Mouse (Mus musculus) thymus, postnatal 14 days (tissue): ENCODE results near the gene Tnfrsf4.

Experiments used
- DNase-seq: peaks from one replicate; pipeline ENCODE4 v3.0.0; 2021

Gene Tnfrsf4

DNA sequence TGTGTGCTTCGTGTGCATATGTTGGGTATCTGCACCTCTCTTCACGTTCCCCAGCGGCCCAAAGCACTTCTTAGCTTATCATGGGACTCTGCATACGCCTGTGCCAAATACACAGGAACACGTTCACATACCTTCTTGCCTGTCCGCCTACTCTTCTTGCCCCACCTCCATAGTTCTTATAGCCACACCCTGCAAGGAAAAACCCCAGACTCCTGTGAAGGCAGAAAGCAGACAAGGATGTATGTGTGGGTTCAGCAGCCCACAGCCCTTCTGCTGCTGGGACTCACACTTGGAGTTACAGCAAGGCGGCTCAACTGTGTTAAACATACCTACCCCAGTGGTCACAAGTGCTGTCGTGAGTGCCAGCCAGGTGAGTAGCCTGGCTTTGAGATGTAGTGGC lies at the start of gene Tnfrsf4:
Gene Tnfrsf4 (plus strand): TSS at position 207 of the 400 bp plus-strand sequence.
- DNase-seq, result no peak

- DNase-seq, result no peak
Observed at GRCm38 (mm10) chr4:155964396-155964795, 49.2 kb upstream of the Tnfrsf4 start.

DNA sequence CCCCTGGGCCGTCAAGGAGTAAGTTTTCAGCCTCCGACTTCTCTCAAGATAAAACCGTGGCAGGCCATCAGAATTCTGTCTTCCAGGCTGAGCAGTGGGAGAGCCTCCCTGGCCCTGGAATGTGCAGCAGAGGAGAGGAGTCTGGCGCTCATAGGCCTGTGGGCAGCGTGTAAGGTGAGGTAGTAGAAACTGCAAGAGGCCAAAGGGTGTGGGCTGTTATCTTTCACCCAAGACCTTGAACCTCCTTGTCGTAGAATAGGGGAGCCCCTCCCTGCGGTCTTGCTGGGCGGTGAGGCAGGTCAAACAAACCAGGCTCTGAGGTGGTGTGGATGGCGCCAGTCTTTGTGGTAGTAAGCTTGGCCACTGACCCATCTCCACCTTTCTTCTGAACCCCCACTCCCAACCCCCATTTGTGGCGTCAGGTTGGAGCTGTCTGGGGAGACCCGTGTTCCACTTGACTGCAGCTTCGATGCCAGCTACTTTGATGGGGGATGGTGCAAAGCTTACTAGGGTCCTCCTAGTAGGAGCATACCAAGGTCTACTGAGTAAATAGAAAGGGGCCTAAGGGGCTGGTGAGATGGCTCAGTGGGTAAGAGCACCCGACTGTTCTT lies 44.5 kb upstream of the Tnfrsf4 start:
- DNase-seq, result no peak

DNA sequence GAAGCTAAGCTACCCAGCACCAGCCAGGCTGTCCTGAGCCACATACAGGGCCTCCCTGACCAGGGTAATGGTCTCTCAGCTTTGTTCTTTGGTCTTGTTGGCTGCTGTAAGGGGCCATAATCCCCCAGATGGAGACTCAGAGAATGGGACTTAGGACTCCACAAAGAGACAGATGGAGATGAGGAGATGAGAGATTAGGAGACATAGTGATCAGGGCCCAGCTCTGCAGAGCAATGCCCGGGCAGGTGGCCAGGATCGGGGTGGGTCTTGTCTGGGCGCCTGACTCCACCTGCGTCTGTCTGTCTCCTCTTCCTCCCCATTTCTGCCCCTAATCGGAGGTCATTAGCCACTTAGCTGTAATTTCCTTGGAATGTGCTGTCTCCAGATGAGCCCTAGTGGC lies 43.4 kb upstream of the Tnfrsf4 start:
- DNase-seq, result no peak

- no peak for DNase-seq
Observed at GRCm38 (mm10) chr4:155972651-155973050, 41.0 kb upstream of the Tnfrsf4 start.

DNA sequence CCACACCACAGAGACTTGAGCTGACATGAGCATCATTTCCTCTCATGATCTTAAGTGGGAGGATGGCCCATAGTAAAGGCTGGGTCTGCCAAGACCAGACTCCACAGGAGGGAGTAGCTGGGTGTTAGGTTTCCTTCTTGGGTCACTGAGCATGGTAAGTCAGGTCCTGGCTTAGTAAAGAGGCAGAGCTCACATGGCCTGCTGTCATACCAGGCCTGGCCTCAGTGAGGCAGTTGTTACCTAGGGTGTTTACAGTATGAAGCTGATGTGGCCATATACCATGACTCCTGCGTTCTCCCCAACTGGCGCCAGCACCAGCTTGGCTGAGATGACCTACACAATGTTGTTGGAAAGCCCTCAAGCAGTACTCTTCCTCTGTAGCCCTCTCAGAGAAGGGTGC lies 40.4 kb upstream of the Tnfrsf4 start:
- no peak for DNase-seq

DNA sequence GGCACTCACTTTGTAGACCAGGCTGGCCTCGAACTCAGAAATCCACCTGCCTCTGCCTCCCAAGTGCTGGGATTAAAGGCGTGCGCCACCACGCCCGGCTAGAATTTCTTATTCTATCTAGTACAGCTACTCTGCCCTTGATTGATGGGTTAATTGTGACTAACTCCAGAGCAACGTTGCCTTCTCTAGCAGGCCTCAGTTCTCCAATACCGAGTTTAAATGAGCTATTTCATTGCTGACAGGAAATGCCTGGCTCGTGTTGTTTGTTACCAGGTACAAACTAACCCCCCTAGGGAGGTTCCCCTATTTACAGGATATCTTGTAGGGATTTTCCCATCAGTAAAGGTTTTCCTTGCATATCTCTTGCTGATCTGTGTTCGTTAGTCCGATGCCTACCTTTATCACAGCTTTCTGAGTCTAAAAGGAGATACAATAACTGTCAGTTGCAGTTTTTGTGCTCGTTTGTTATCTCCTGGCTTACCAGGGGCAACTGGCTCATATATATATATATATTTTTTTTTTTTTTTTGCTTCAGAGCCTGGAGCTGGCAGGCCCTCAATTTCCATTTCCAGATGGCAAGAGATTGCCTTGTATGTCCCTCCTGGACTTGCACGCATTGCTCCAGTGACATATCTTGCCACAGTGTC lies 32.1 kb upstream of the Tnfrsf4 start:
- no peak for DNase-seq

DNA sequence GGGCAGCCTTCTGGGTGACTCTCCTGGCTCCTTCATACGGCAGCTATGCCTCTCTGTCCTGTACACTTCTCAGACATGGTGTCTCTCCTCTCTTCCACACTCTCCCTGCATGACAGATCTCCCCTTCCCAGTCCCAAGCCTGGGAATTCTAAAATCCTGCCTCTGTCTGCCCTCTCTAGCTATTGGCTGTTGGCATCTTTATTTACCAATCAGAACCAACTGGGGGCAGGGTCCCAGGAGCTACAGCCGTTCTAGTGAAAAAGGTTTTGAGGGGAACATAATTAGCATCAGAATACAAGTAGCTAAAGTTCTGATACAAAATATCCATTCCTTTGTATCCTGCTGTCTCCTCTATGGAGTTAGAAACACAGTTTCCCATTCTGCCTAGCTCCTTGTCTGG lies 29.9 kb upstream of the Tnfrsf4 start:
- no peak for DNase-seq

DNA sequence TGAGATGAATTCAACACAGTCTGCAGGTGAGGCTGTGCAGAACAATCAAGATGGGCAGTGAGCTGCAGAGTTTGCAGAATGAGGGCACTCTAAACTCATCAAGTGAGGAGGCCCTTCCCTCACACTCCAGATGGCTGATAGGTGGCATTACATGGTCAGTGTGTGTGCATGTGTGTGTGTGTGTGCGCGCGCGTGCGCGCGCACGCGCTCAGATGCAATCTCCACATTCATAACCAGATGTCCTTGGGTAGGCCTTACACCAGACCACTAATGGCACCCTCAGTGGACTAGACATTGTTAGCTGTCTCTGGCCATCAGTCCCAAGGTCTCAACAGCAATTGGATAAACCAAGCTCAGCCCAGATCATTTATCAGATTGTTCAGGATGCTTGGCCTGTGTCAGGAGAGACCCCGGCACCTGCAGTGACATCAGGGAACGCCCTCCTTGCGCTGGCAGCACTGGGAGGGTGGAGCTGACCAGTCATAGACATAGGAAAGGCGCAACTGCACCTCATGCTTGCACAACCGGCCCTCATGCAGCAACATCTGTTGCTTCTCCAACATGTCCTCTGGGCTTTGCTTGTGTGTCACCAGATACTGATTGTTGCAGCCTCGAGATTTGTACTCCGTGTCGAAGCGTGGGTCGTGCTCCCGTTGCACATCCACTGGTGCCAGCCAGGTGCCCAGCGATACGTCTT lies 22.3 kb upstream of the Tnfrsf4 start:
- no peak for DNase-seq

DNA sequence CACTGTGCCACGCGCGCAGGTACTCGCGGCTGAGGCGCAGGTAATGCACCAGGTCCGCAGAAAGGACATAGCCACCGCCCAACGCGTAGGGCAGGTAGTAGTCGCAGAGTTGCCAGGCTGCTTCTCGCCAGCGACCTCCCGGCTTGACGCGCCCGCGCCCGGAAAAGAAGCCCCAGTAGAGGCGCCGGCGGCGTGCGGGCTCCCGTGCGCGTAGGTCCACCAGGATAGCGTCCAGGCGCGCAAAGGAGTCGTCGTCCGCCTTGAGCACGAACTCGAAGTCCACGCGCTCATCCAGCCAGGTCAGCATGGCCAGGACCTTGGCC lies 21.8 kb upstream of the Tnfrsf4 start:
- DNase-seq, result no peak

DNA sequence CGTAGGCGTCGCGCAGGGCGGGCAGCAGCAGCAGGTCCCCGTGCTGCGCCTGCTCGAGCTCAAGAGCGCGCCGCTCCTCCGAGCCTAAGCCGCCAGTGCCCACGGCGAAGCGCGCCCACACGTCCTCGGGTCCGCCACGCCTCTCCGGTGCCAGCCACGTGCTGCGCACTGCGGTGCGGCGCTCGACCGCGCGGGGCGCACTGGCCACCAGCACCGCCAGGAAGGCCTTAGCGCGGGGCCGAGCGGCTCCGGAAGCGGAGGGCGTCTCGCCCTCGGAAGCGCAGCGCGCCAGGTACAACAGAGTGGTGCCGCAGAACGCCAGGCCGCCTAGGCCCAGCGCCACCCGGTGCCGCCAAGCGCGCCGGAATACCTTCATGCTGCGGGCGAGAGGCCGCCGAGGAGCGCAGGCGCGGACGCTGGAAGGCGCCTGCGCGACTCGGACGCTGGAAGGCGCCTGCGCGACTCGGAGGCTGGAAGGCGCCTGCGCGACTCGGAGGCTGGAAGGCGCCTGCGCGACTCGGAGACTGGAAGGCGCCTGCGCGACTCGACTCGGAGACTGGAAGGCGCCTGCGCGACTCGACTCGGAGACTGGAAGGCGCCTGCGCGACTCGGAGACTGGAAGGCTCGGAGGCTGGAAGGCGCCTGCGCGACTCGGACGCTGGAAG lies 21.3 kb upstream of the Tnfrsf4 start, which contains the start of the genes B3galt6 and Sdf4:
Gene B3galt6 (minus strand): TSS at position 409 of the 665 bp plus-strand sequence.
Gene Sdf4 (plus strand): TSS at position 632 of the 665 bp plus-strand sequence.
- peak; percentile 88 for DNase-seq

DNA sequence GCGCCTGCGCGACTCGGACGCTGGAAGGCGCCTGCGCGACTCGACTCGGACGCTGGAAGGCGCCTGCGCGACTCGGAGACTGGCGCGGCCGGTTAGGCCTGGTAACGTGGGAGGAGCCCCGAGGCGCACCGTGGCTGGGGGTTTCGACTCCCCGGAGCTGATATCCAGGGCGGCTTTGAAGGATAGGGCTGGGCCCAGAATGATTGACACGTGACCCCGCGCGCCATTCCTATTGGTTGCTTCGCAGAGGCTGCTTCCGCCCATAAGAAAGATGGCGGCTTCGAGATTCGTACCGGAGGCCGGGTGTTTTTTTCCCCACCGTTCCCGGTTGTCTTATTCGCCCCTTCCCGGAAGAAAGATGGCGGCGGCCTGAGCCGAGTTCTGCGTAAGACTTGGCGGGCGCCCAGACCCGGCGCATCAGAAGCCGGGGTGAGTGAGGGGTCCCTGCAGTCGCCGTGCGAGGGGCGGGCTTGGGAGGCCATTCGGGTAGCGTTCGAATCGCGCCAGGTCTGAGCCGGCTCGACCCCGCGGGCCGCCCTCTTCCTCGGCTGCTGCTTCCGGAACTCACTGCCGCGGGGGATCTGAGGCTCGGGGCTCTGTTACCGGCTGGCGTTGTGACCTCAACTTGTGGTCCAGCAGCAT lies 20.6 kb upstream of the Tnfrsf4 start:
- peak; percentile 97 for DNase-seq

DNA sequence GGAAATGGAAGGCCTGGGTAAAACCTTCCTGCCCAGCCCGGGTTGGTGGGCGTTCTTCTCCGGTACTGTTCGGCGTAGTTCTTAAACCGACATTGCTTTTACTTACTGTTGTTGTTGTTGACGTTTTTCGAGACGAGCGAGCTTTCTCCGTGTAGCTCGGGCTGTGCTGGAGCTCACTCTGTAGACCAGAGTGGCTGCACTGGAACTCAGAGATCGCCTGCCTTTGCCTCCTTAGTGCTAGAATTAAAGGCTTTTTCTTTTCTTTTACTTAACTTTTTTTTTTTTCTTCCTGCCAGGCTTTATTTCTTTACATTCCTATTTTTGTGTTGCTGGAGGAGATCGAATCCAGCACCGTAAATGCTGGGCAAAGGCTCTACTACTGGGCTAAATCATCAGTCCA lies 20.0 kb upstream of the Tnfrsf4 start:
- DNase-seq, result no peak

- no peak for DNase-seq
Observed at GRCm38 (mm10) chr4:156004109-156004508, 9.5 kb upstream of the Tnfrsf4 start.

DNA sequence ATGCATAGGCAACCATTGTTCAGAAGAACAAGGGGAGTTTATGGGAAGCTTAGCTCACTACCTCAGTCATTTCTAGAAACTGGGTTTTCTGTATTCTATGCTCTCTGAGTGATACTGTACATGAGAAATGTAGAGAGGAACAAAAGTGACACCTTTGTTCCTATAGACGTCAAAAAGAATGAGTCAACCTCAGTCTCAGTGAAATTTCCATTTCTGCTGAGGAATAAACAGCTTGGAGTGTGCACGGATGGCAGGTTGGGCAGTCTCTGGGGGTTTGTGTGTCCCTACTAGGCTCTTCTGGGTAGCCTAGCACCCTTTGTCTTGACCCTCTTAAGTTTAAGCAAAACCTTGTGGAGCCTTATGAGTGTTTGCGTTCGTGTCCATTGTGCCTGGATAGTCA lies 5.3 kb upstream of the Tnfrsf4 start:
- DNase-seq, result no peak

GRCm38 (mm10) chr4:156014436-156014835 lies 793 bp downstream of the Tnfrsf4 start:
- no peak for DNase-seq

GRCm38 (mm10) chr4:156019771-156020170 lies 6.1 kb downstream of the Tnfrsf4 start:
- DNase-seq, result no peak

GRCm38 (mm10) chr4:156021381-156021780 lies 7.7 kb downstream of the Tnfrsf4 start:
- DNase-seq, result peak; percentile 12

DNA sequence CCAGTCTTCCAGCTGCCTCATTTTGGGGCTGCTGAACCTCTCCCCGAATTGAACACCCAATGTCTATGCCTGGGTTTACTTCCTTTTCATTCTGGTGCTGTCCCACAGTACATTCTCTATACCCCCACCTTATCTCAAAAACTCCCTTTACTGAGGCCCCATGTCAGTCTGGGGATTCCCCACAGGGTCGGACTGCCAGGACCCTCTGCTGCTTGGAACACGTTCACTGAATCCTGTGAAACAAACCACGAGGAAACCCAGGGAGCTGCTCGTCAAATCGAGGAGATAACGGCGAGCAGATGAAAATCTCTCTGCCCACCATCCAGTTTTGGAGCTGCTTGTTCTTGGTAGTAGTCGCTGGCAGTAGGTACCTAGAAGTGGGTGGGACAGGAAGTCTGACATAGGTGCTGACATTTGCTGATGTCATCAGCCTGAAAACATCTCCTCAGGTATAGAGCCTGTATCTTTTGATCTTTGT lies 8.3 kb downstream of the Tnfrsf4 start:
- peak; percentile 48 for DNase-seq

GRCm38 (mm10) chr4:156023520-156023919 lies 9.9 kb downstream of the Tnfrsf4 start:
- peak; percentile 66 for DNase-seq

- no peak for DNase-seq
Observed at GRCm38 (mm10) chr4:156024184-156024583, 10.5 kb downstream of the Tnfrsf4 start.

- DNase-seq, result peak; percentile 82
Observed at GRCm38 (mm10) chr4:156026013-156026412, 12.4 kb downstream of the Tnfrsf4 start, which contains the start of gene Tnfrsf18. TSS of gene Tnfrsf18 (plus strand) at chr4:156026164.

- DNase-seq, result no peak
Observed at GRCm38 (mm10) chr4:156028580-156028979, 14.9 kb downstream of the Tnfrsf4 start.
